Mouse (Mus musculus) lung, adult 18-20 months (tissue): ENCODE data around the gene Heatr6.

Source experiments
- DNase-seq, 2 experiments: peaks; one replicate each; pipeline ENCODE4 v3.0.0; 2022; ENCODE audit warnings: mixed read lengths in 2 of 2

The Heatr6 gene

GRCm38 (mm10) chr11:83753581-83754181 is at the start of gene Heatr6:
TSS of gene Heatr6 (plus strand) at chr11:83753696.
- DNase-seq, result peak; percentile 87 to 92

- no peak for DNase-seq
Observed at GRCm38 (mm10) chr11:83703705-83704104, 49.8 kb upstream of the Heatr6 start, which contains the start of gene Wfdc17. TSS of gene Wfdc17 (plus strand) at chr11:83703991.

- no peak for DNase-seq
Observed at GRCm38 (mm10) chr11:83708715-83709114, 44.8 kb upstream of the Heatr6 start, which contains the start of gene Wfdc18. TSS of gene Wfdc18 (plus strand) at chr11:83709015.

- DNase-seq, result no peak
Observed at GRCm38 (mm10) chr11:83709683-83710082, 43.8 kb upstream of the Heatr6 start.

- no peak for DNase-seq
Observed at GRCm38 (mm10) chr11:83712671-83713070, 40.8 kb upstream of the Heatr6 start.

GRCm38 (mm10) chr11:83713925-83714324 is 39.6 kb upstream of the Heatr6 start:
- DNase-seq, result no peak

- DNase-seq, result peak; percentile 35 to 45
Observed at GRCm38 (mm10) chr11:83717042-83717665, 36.3 kb upstream of the Heatr6 start.

GRCm38 (mm10) chr11:83720766-83721165 is 32.7 kb upstream of the Heatr6 start:
- DNase-seq, result peak; percentile 17 to 38

- DNase-seq, result no peak
Observed at GRCm38 (mm10) chr11:83728757-83729432, 24.6 kb upstream of the Heatr6 start.

- DNase-seq, result no peak
Observed at GRCm38 (mm10) chr11:83731116-83731515, 22.4 kb upstream of the Heatr6 start.

- DNase-seq, result no peak
Observed at GRCm38 (mm10) chr11:83733071-83733640, 20.3 kb upstream of the Heatr6 start.

GRCm38 (mm10) chr11:83734215-83734614 is 19.3 kb upstream of the Heatr6 start:
- DNase-seq, result no peak

- DNase-seq, result no peak
Observed at GRCm38 (mm10) chr11:83735881-83736280, 17.6 kb upstream of the Heatr6 start.

- DNase-seq, result no peak
Observed at GRCm38 (mm10) chr11:83737109-83737558, 16.4 kb upstream of the Heatr6 start.

GRCm38 (mm10) chr11:83739241-83739640 is 14.3 kb upstream of the Heatr6 start:
- DNase-seq, result peak; percentile 67 to 68

- DNase-seq, result peak in 1 of 2 experiments; percentile 36
Observed at GRCm38 (mm10) chr11:83740443-83740991, 13.0 kb upstream of the Heatr6 start.

- no peak for DNase-seq
Observed at GRCm38 (mm10) chr11:83741841-83742240, 11.7 kb upstream of the Heatr6 start.

- DNase-seq, result peak; percentile 43 to 56
Observed at GRCm38 (mm10) chr11:83742731-83743355, 10.7 kb upstream of the Heatr6 start.

- no peak for DNase-seq
Observed at GRCm38 (mm10) chr11:83743525-83743924, 10.0 kb upstream of the Heatr6 start.

GRCm38 (mm10) chr11:83746152-83746551 is 7.3 kb upstream of the Heatr6 start:
- no peak for DNase-seq

- DNase-seq, result no peak
Observed at GRCm38 (mm10) chr11:83746681-83747080, 6.8 kb upstream of the Heatr6 start, which contains the start of gene Wfdc21. TSS of gene Wfdc21 (plus strand) at chr11:83746940.
